Mouse (Mus musculus) intestine, postnatal 0 days (tissue): Measurements from ENCODE around the gene Hoxc6. TPM values are rescaled to one million over a fixed set of nuclear protein-coding genes. Genes with fewer than 3 reads are reported as not detected.
A peak's percentile ranks its signal among the peaks of the same experiment; 100 is the strongest.

Experiments
- ATAC-seq: fragments of 200-750 bp; cut with Nextera tagmentation; 2 replicates; pipeline ENCODE4 v1.8.0; 2017; ENCODE audit warnings: mild to moderate bottlenecking, moderate TSS enrichment, moderate library complexity
- H3K27ac ChIP-seq: fragments of 300-500 bp; sonication (generic); 2 replicates; pipeline ENCODE4 v1.5.1; 2014; ENCODE audit warnings: mild to moderate bottlenecking, low read depth, low read length, moderate library complexity
- H3K27me3 ChIP-seq: fragments of 300-500 bp; sonication (generic); replicated peaks from 2 replicates; pipeline ENCODE4 v1.6.1; 2014; ENCODE audit warnings: low read length, mixed read lengths; ENCODE audit not compliant: control insufficient read depth, insufficient read depth
- H3K36me3 ChIP-seq: fragments of 300-500 bp; sonication (generic); 2 replicates; pipeline ENCODE4 v1.6.1; 2014; ENCODE audit warnings: mild to moderate bottlenecking, moderate library complexity; ENCODE audit not compliant: control insufficient read depth, insufficient read depth
- H3K4me1 ChIP-seq: fragments of 300-500 bp; sonication (generic); replicated peaks from 2 replicates; pipeline ENCODE4 v1.6.1; 2014; ENCODE audit warnings: antibody characterized with exemption, low read length, mixed read lengths; ENCODE audit not compliant: control insufficient read depth, insufficient read depth
- H3K4me2 ChIP-seq: fragments of 300-500 bp; sonication (generic); replicated peaks from 2 replicates; pipeline ENCODE4 v1.6.1; 2014; ENCODE audit warnings: low read depth, mild to moderate bottlenecking, moderate library complexity
- H3K4me3 ChIP-seq: fragments of 300-500 bp; sonication (generic); 2 replicates; pipeline ENCODE4 v1.5.1; 2014; ENCODE audit warnings: low read depth, low read length
- H3K9ac ChIP-seq: fragments of 300-500 bp; sonication (generic); 2 replicates; pipeline ENCODE4 v1.6.1; 2014; ENCODE audit warnings: mild to moderate bottlenecking, low read depth, low read length
- H3K9me3 ChIP-seq: fragments of 300-500 bp; sonication (generic); 2 replicates; pipeline ENCODE4 v1.6.1; 2016; ENCODE audit warnings: mixed run types; ENCODE audit not compliant: control insufficient read depth
- CTCF ChIP-seq: sonication (generic); IDR thresholded peaks from 2 replicates; pipeline ENCODE4 v1.5.1; 2016; ENCODE audit warnings: low read depth, mild to moderate bottlenecking, control low read depth, antibody characterized with exemption, moderate library complexity
- WGBS: fragments of 180-500 bp; shearing (Covaris S2); extraction: QIAGEN DNeasy Blood & Tissue Kit; methylation state at CpG from one replicate; pipeline ENCODE4 v1.1.7; 2014; 5-methylcytosine and 5-hydroxymethylcytosine counted together
- polyA plus RNA-seq: library from polyadenylated mRNA; unstranded; fragments of >200 nt; fragmentation: Nextera tagmentation; extraction: Ambion mirVana; gene quantifications from 2 replicates; pipeline ENCODE4 v1.2.1, GENCODE M21; 2015

The Hoxc6 gene
- polyA plus RNA-seq, 1 experiment from 2014 or later, result 3.5 TPM

DNA sequence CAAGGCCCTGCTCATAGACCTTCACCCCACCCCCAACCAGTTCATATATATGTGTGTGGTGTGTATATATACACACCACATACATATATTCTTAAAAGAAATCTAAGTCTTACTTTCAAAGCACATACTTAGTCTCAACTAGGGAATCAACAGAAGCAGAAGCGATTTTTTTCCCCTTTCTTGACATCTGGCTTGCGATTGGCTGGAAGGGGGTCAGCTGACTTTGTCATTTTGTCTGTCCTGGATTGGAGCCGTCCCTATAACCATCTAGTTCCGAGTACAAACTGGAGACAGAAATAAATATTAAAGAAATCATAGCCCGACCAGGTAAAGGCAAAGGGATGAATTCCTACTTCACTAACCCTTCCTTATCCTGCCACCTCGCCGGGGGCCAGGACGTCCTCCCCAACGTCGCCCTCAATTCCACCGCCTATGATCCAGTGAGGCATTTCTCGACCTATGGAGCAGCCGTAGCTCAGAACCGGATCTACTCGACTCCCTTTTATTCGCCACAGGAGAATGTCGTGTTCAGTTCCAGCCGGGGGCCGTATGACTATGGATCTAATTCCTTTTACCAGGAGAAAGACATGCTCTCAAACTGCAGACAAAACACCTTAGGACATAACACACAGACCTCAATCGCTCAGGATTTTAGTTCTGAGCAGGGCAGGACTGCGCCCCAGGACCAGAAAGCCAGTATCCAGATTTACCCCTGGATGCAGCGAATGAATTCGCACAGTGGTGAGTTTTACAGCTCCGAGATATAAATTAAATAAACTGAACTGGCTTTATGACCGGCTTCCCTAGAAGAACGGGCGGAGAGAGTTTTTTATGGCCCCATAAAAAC, 11.4 kb downstream of the Hoxc6 start:
- Histone ChIP-seq H3K4me3 (peak overlapping the region; percentile 27), H3K27ac (peak overlapping the region; percentile 9; the same call in 1 of the 2 replicates), H3K4me1 (0 out of 2 replicates have a peak, but pooled peaks cover 2% of the 10 kb centered on the region), H3K9me3 (no peaks in the 10 kb centered on the region), H3K4me2 (peak overlapping the region; percentile 49), H3K36me3 (no peaks in the 10 kb centered on the region), H3K9ac (0 out of 2 replicates have a peak overlapping the region, but pooled peaks have one; percentile 48), H3K27me3 (peaks cover 97% of the 10 kb centered on the region)
- WGBS, result 2% methylated on average over 27 of the region's 27 CpGs
- TF ChIP-seq CTCF, result no peak
- no peak for ATAC-seq

DNA sequence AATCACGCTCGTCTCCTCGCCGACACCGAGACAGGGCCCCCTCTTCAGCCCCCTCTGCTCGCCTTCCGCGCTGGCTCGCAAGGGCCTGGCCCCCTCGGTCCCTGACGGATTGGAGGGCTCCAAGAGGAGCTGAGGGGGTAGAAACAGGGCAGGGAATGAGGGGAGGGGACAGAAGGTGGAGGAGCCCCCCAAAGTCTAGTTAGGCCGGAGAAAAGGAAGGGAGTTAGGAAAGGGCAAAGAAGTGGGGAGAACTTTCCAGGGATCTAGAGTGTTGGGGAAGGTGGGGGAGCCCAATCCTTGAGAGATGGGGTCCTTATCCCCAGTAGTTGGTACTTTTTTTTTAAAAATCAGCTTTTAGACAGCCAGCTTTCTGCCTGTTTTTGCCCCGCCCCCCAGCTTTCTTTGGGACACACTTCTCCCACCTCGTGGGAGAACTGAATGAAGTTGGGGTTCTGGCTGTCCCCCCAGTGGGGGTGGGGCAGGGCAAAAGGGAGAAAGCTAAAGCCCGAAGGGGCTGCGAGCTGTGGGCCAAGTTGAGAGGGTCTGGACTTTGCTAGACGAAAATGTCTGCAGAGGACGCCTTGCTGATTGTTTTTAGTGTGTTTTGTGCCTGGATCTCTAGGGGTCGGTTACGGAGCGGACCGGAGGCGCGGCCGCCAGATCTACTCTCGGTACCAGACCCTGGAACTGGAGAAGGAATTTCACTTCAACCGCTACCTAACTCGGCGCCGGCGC, 12.2 kb downstream of the Hoxc6 start:
- Histone ChIP-seq H3K4me1 (0 out of 2 replicates have a peak, but pooled peaks cover 2% of the 10 kb centered on the region), H3K9ac (peak overlapping the region; percentile 48), H3K27ac (peak overlapping the region; percentile 47; the same call in 1 of the 2 replicates), H3K27me3 (peaks cover 97% of the 10 kb centered on the region), H3K36me3 (no peaks in the 10 kb centered on the region), H3K4me3 (peak overlapping the region; percentile 27), H3K4me2 (peak overlapping the region; percentile 49), H3K9me3 (no peaks in the 10 kb centered on the region)
- WGBS, result 2% methylated on average over 31 of the region's 31 CpGs
- ATAC-seq, result no peak
- no peak for TF ChIP-seq CTCF

GRCm38 (mm10) chr15:103010847-103011555, 12.9 kb downstream of the Hoxc6 start:
- Histone ChIP-seq H3K36me3 (no peaks in the 10 kb centered on the region), H3K4me1 (0 out of 2 replicates have a peak, but pooled peaks cover 2% of the 10 kb centered on the region), H3K4me3 (peak overlapping the region; percentile 27), H3K9ac (peak overlapping the region; percentile 48), H3K4me2 (peak overlapping the region; percentile 49), H3K27ac (peak overlapping the region; percentile 47; the same call in 1 of the 2 replicates), H3K27me3 (peaks cover 94% of the 10 kb centered on the region), H3K9me3 (no peaks in the 10 kb centered on the region)
- ATAC-seq, result no peak
- WGBS, result 11% methylated on average over 28 of the region's 28 CpGs
- no peak for TF ChIP-seq CTCF

DNA sequence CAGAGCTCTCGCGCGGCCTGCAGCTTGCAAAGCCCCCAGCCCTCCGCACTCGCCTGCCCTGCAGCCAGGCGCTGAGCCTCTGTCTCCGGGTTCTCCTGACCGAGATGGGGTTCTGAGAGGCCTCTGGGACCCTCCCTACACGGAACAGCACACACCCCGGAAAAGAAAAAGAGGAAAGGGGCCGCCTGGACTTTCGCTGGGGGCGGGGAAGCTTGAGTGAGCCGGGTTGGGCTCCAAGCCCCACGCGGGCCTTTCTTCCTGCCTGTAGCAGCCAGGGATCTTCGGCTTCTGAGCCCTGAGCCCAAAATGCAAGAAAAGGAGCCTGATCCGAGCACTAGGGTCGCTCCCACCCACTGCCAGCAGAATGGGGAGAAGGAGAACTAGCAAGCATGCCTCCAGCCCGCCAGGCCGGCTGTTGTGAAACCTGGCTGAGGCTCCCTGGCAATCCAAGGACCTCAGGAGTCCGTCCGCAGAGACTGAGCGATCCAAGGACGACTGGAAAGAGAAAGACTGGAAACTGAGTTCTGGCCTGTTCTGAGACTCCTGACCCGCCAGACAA, 13.9 kb downstream of the Hoxc6 start:
- Histone ChIP-seq H3K4me2 (peak overlapping the region; percentile 49), H3K27me3 (peaks cover 92% of the 10 kb centered on the region), H3K9me3 (no peaks in the 10 kb centered on the region), H3K27ac (peak overlapping the region; percentile 41; the same call in 1 of the 2 replicates), H3K36me3 (no peaks in the 10 kb centered on the region), H3K9ac (peak overlapping the region; percentile 37; the same call in 1 of the 2 replicates), H3K4me1 (0 out of 2 replicates have a peak, but pooled peaks cover 2% of the 10 kb centered on the region), H3K4me3 (peak overlapping the region; percentile 23)
- 8% methylated on average over 26 of the region's 26 CpGs for WGBS
- no peak for TF ChIP-seq CTCF
- ATAC-seq, result no peak

DNA sequence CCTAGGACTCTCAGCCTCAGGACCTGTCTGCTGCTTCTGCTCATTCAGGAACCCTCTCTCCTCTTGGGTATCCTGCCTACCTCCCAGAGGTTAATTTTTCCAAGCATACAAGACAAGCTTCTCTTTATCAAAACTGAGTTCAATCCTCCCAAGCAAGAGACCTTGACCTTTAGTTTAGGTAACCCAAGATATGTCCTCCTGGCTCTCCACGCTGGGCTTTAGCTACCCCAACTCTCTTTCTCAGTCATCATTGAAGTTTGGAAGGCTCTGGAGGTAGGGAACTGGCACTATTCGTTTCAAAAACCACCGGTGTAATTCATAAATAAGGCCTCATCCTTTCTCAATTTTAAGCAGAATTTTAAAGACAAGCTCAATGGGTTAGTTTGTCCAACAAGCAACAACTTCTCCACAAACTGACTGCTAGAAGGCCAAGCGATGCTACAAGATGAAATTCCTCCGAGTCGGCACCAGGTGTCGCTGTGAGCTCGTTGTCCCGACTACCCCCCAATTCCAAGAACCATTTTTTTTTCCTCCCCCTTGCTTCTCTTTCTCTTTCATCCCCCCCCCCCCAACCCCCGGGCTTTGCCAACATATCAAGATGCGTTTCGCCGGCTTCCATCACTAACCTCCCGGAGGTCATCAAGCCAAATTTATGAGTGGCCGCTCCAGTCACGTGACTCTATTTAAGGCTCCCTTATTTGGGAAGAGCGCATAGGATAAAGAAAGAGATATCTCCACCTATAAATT, 15.4 kb downstream of the Hoxc6 start:
- ATAC-seq, result no peak
- peaks cover 91% of the 10 kb centered on the region for H3K27me3 ChIP-seq

More for the DNA sequence above, 15.4 kb downstream of the Hoxc6 start:
- no peaks in the 10 kb centered on the region for H3K4me1 ChIP-seq
- H3K36me3 ChIP-seq, result no peaks in the 10 kb centered on the region
- H3K9me3 ChIP-seq, result no peaks in the 10 kb centered on the region
- H3K4me2 ChIP-seq, result peak overlapping the region; percentile 61
- peak; percentile 79 for TF ChIP-seq CTCF
- WGBS, result 5% methylated on average over 17 of the region's 17 CpGs
- H3K4me3 ChIP-seq, result peak overlapping the region; percentile 40
- no peak overlapping the region for H3K27ac ChIP-seq
- H3K9ac ChIP-seq, result 0 out of 2 replicates have a peak overlapping the region, but pooled peaks have one; percentile 45
